Mouse (Mus musculus) ES-E14 (cell line): Measurements from ENCODE around the gene Fgf9. TPM values are rescaled to one million over a fixed set of nuclear protein-coding genes. Genes with fewer than 3 reads are reported as not detected.

Source experiments
- DNase-seq: peaks from one replicate; pipeline ENCODE4 v3.0.0-alpha.2; 2013; ENCODE audit warnings: low read depth, low spot score
- H3K27ac ChIP-seq: 2 replicates; pipeline ENCODE4 v1.5.1; 2012; ENCODE audit warnings: low read depth, mild to moderate bottlenecking, low read length, moderate library complexity, mixed read lengths; ENCODE audit not compliant: poor library complexity, insufficient read depth, severe bottlenecking
- H3K36me3 ChIP-seq: 2 replicates; pipeline ENCODE4 v1.6.1; 2012; ENCODE audit warnings: mild to moderate bottlenecking, low read length, moderate library complexity, mixed read lengths; ENCODE audit not compliant: control insufficient read depth, poor library complexity, insufficient read depth, severe bottlenecking
- H3K4me1 ChIP-seq, 2 experiments: fragments of 150-350 bp in 1 of 2; sonication (generic) in 1 of 2; 2 replicates each; pipeline ENCODE4 v1.6.1; 2012; ENCODE audit warnings: low read length in 2 of 2, mild to moderate bottlenecking in 1 of 2, mixed read lengths in 1 of 2; ENCODE audit not compliant: control insufficient read depth in 2 of 2, insufficient read depth in 2 of 2, poor library complexity in 1 of 2
- H3K4me3 ChIP-seq, 2 experiments: fragments of 150-350 bp in 1 of 2; sonication (generic) in 1 of 2; 2 replicates each; pipeline ENCODE4 v1.5.1; 2012; ENCODE audit warnings: low read length in 2 of 2, low read depth in 1 of 2, mild to moderate bottlenecking in 1 of 2, mixed read lengths in 1 of 2; ENCODE audit not compliant: insufficient read depth in 1 of 2, poor library complexity in 1 of 2, severe bottlenecking in 1 of 2
- H3K9ac ChIP-seq: 2 replicates; pipeline ENCODE4 v1.6.1; 2012; ENCODE audit warnings: low read depth, mild to moderate bottlenecking, low read length, mixed read lengths; ENCODE audit not compliant: poor library complexity, insufficient read depth, severe bottlenecking
- H3K9me3 ChIP-seq: fragments of 150-350 bp; sonication (generic); 2 replicates; pipeline ENCODE4 v1.6.1; 2012; ENCODE audit warnings: low read depth, mild to moderate bottlenecking, low read length; ENCODE audit not compliant: control insufficient read depth, insufficient read depth
- CHD2 ChIP-seq: IDR thresholded peaks from 2 replicates; pipeline ENCODE4 v1.6.1; 2014; ENCODE audit warnings: mild to moderate bottlenecking, low read depth, low read length, inconsistent platforms
- HCFC1 ChIP-seq: IDR thresholded peaks from 2 replicates; pipeline ENCODE4 v1.6.1; 2012; ENCODE audit warnings: low read length, inconsistent platforms, borderline replicate concordance; ENCODE audit not compliant: insufficient read depth
- MAFK ChIP-seq: IDR thresholded peaks from 2 replicates; pipeline ENCODE4 v1.6.1; 2014; ENCODE audit warnings: mild to moderate bottlenecking, low read depth, low read length, inconsistent platforms; ENCODE audit not compliant: insufficient read depth
- ZC3H11A ChIP-seq: IDR thresholded peaks from 2 replicates; pipeline ENCODE4 v1.6.1; 2012; ENCODE audit warnings: low read depth, mild to moderate bottlenecking, inconsistent platforms, low read length, borderline replicate concordance
- ZNF384 ChIP-seq: IDR thresholded peaks from 2 replicates; pipeline ENCODE4 v1.6.1; 2012; ENCODE audit warnings: low read depth, low read length, inconsistent platforms
- in situ Hi-C, 2 experiments: fragments of 600-800 bp; cut with MboI; formaldehyde crosslinking; loops; one replicate each; pipeline ENCODE4 v1.15.1; 2025; ENCODE audit warnings: low sequenced_read_pairs in 2 of 2, inconsistent platforms in 1 of 2; ENCODE audit not compliant: unreplicated experiment in 2 of 2
- total RNA-seq: library from RNA; depleted of rRNA; stranded (reverse); fragments of 300-350 nt; gene quantifications from 2 replicates; pipeline ENCODE4 v1.2.3, GENCODE M21; 2012

Gene Fgf9
- total RNA-seq, 1 experiment: not detected

DNA sequence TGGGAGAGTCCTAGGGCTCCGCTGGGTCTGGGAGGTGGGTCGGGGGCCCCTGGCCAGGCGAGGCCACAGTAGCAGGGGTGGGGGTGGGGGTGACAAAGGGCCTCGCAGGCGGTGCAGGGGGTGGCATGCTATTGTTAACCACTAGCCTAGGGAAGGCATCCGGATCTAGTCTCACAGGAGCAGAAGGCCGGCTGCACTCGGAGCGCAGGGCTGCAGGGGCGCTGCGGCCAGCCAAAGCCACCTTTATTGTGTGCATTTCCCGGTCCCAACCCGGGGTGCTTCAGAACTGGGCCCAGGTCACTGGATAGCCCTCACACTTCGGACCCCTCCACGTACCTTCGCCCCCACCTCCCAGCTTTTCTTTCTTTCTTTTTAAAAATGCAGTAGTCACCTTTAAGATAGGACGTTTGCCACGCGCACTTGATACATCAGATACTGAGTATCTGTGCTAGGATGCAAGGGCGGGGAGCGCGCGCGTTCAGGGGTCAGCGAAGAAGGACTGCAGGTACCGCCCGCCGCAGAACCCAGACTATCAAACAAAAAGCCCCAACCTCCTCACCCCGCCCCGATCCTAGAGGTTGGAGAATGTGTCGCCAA is 5.2 kb downstream of the Fgf9 start:
- peak overlapping the region; percentile 64 to 78 for H3K4me3 ChIP-seq
- H3K4me1 ChIP-seq: no peaks in the 10 kb centered on the region
- TF ChIP-seq MAFK (no peak), ZC3H11A (no peak), CHD2 (no peak), HCFC1 (no peak), ZNF384 (no peak)
- H3K9ac ChIP-seq: no peak overlapping the region
- no peak overlapping the region for H3K27ac ChIP-seq
- H3K36me3 ChIP-seq: no peaks in the 10 kb centered on the region
- in situ Hi-C loops: loop anchor here in 1 of 2 experiments (10.0 kb wide), 1 partner anchor 331 kb away; the partner anchor contains the start of gene Gm49361
- no peaks in the 10 kb centered on the region for H3K9me3 ChIP-seq
- DNase-seq: no peak

DNA sequence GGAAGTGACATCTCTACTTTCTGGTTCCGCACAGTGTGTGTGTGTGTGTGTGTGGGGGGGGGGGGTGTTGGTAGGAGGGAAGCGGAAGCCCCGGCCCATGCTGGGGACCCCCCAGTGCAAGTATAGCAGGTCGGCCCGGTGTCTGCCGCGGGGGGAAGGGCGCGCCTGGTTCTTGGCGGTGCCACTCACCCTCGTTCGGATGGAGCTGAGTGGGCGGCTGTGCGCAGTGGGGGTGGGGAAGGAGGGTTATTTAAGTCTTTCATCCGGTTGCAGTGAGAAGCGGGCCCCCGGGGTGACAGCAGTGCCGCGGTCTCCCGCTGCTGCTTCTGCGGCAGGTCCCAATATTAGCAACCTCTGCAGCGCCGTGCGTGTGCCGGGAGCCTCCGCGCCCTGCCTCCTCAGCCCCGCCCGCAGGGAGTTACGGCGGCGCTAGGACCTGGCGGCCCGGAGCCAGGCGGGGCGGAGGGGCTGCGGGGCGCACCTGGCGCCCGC is 5.7 kb downstream of the Fgf9 start:
- in situ Hi-C loops: loop anchor here in 1 of 2 experiments (10.0 kb wide), 1 partner anchor 331 kb away; the partner anchor contains the start of gene Gm49361
- TF ChIP-seq HCFC1 (no peak), ZC3H11A (no peak), MAFK (no peak), CHD2 (no peak), ZNF384 (no peak)
- Histone ChIP-seq H3K9me3 (no peaks in the 10 kb centered on the region), H3K27ac (no peak overlapping the region), H3K9ac (no peak overlapping the region), H3K4me1 (no peaks in the 10 kb centered on the region), H3K4me3 (peak overlapping the region; percentile 64 to 78), H3K36me3 (no peaks in the 10 kb centered on the region)
- no peak for DNase-seq

DNA sequence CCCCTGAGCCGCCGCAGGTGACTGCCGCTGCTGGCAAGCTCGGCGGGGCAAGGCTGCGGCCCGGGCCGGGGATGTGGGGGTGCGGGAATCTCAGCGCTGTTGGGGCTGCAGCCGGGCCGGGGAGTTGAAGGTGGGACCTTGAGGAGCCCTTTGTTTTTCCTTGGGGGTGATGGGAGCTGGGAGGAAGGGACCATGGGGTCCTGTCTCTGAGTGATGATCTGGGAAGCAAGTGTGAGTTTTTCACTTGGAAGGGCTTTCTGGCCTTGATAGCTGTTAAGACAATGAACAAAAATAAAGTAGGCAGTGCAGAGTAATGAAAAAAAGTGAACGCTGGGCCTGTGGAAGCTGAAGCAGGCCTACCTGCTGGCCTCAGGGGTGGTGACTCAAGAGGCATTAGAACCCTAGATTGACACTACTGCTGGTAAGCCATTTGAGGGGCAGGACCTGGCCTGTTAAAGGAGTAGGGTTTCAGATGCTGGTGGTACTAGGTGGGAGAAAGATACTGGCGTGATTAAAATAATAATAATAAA is 6.4 kb downstream of the Fgf9 start:
- no peak for TF ChIP-seq ZNF384
- no peak for TF ChIP-seq HCFC1
- no peaks in the 10 kb centered on the region for H3K9me3 ChIP-seq
- in situ Hi-C loops: loop anchor here in 1 of 2 experiments (10.0 kb wide), 1 partner anchor 332 kb away; the partner anchor contains the start of gene Gm49361

DNA sequence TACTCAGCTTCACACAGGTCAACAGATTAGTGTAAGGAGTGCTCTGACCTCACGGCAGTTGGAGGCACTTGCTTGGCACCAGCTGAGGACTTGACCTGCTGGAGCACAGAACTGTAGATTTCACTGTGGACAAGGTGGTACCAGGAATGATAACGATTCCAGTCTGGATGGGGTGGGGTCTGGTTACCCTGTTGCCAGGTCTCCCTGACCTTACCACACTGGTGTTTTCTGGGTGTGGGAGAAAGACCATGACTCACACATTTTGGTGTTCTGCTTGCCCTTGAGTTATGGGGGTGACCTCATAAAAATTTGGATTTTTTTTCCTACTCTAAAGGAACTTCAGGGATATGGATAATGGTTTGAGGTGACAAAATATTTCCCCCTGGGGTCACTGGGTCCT is 9.1 kb downstream of the Fgf9 start:
- H3K36me3 ChIP-seq: no peaks in the 10 kb centered on the region
- H3K9ac ChIP-seq: no peak overlapping the region
- no peak overlapping the region for H3K4me3 ChIP-seq
- H3K27ac ChIP-seq: no peak overlapping the region
- no peak for DNase-seq
- H3K4me1 ChIP-seq: no peaks in the 10 kb centered on the region
- no peaks in the 10 kb centered on the region for H3K9me3 ChIP-seq
- TF ChIP-seq HCFC1: no peak
- in situ Hi-C loops: loop anchor here in 1 of 2 experiments (10.0 kb wide), 1 partner anchor 335 kb away; the partner anchor contains the start of gene Gm49361

More for the DNA sequence above, 6.4 kb downstream of the Fgf9 start:
- Histone ChIP-seq H3K36me3 (no peaks in the 10 kb centered on the region), H3K27ac (no peak overlapping the region), H3K4me3 (peak overlapping the region; percentile 64 to 78), H3K9ac (0 out of 2 replicates have a peak overlapping the region, but pooled peaks have one; percentile 9), H3K4me1 (no peaks in the 10 kb centered on the region)
- DNase-seq: no peak

DNA sequence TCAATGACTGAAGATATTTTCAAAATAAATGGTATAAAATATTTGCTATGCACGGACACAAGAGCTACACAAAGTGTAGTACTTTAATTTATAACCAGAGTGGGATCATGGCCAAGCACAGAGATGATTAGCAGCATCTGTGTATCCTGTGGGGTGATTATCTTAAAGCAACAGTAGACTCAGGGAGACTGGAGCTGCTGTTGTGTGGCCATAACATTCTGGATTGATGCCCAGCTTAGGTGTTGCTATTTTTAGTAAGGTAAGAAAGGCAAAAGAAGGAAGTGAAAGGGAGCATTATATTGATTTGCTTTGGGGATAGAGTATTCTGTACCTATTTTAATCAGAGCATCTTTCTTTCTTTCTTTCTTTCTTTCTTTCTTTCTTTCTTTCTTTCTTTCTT is 11.6 kb downstream of the Fgf9 start:
- no peaks in the 10 kb centered on the region for H3K36me3 ChIP-seq
- no peak for DNase-seq
- TF ChIP-seq ZNF384 (no peak), CHD2 (no peak), HCFC1 (no peak), ZC3H11A (no peak), MAFK (no peak)

More for the DNA sequence above, 11.6 kb downstream of the Fgf9 start:
- Histone ChIP-seq H3K9me3 (no peaks in the 10 kb centered on the region), H3K27ac (no peak overlapping the region), H3K4me3 (no peak overlapping the region), H3K4me1 (no peaks in the 10 kb centered on the region), H3K9ac (no peak overlapping the region)
- in situ Hi-C loops: no loop called here
